ENCODE assay signal across 9 mouse cellular contexts in genomic region chr5:73637337-73638107, GRCm38 (mm10). TPM values are rescaled to one million over a fixed set of nuclear protein-coding genes. Genes with fewer than 3 reads are reported as not detected.
DNase-seq lines count a peak whose midpoint lies in the region; ATAC-seq lines count a peak whose summit lies in the region.
"Had no signal": no experiment of that assay in that cellular context is flagged by ENCODE, and none has a peak within 500 bp of the region (broad histone marks: within the 10 kb centered on the region; RNA-seq: fewer than 3 reads in every experiment).

No protein-coding gene starts in this region.

- DNase-seq in kidney, postnatal 14 days, result peak; percentile 40
- no peak for DNase-seq in kidney, postnatal 4 days
- peak; percentile 73 for DNase-seq in NIH3T3 (ENCODE audit: low read depth)
- DNase-seq in forebrain, embryonic 14.5 days (ENCODE audit: low spot score), result peak; percentile 93
- DNase-seq in lung, postnatal 36 days, result peak; percentile 29
- no peak for DNase-seq in ovary, postnatal 36 days (ENCODE audit: low spot score)
- DNase-seq in adrenal gland, adult 8-10 months, result no peak

- H3K9me3 ChIP-seq in forebrain, embryonic 14.5 days (replicated peaks; ENCODE audit: control insufficient read depth, low read length), result no peaks in the 10 kb centered on the region
- H3K9me3 ChIP-seq: lung, embryonic 15.5 days had no signal

- H3K9ac ChIP-seq in forebrain, embryonic 14.5 days (ENCODE audit: low read length), result no peak overlapping the region
- H3K9ac ChIP-seq: lung, embryonic 15.5 days had no signal

- no peaks in the 10 kb centered on the region for H3K27me3 ChIP-seq in forebrain, embryonic 14.5 days (replicated peaks; ENCODE audit: control insufficient read depth, insufficient read depth, low read length)
- H3K27me3 ChIP-seq: lung, embryonic 15.5 days had no signal

- no peak overlapping the region for H3K4me2 ChIP-seq in forebrain, embryonic 14.5 days (ENCODE audit: low read length)
- H3K4me2 ChIP-seq: lung, embryonic 15.5 days had no signal

- ATAC-seq in forebrain, embryonic 14.5 days, result peak; percentile 80
- no peak for ATAC-seq in erythroblast, adult 5-6 weeks (replicated peaks; ENCODE audit: low FRiP score, poor library complexity, severe bottlenecking)

- no peak overlapping the region for H3K4me3 ChIP-seq in forebrain, embryonic 14.5 days (ENCODE audit: low read depth, low read length)
- H3K4me3 ChIP-seq: lung, embryonic 15.5 days had no signal

- whole genome bisulfite sequencing in forebrain, embryonic 14.5 days, result 41% methylated on average over 8 of the region's 8 CpGs

- peaks cover 45% of the 10 kb centered on the region for H3K36me3 ChIP-seq in forebrain, embryonic 14.5 days (ENCODE audit: control insufficient read depth, insufficient read depth, low read length)

- H3K27ac ChIP-seq in forebrain, embryonic 14.5 days (ENCODE audit: low read depth, low read length), result no peak overlapping the region
- H3K27ac ChIP-seq: lung, embryonic 15.5 days had no signal

- H3K4me1 ChIP-seq in forebrain, embryonic 14.5 days (ENCODE audit: control insufficient read depth, insufficient read depth, low read length), result no peaks in the 10 kb centered on the region
- H3K4me1 ChIP-seq: lung, embryonic 15.5 days had no signal

RNA-seq across cellular contexts. Expression of gene Lrrc66, which starts 5.2 kb away (rescaled TPM):
- polyA plus RNA-seq in forebrain, embryonic 14.5 days (2014; fragmentation: Nextera tagmentation; extraction: Ambion mirVana), result not detected in 2 replicates
- total RNA-seq in erythroblast, adult 5-6 weeks (2015; ENCODE audit: low replicate concordance), result not detected in 2 replicates
- total RNA-seq in erythroblast, adult 5-6 weeks (2017; ENCODE audit: low replicate concordance), result 0.43 TPM in 1 of 2 replicates, not detected in the other
- total RNA-seq in adrenal gland, adult 8-10 months (2022), result not detected

RNA-seq across cellular contexts. Expression of gene Sgcb, which starts 10.1 kb away (rescaled TPM):
- polyA plus RNA-seq in forebrain, embryonic 14.5 days (2014; fragmentation: Nextera tagmentation; extraction: Ambion mirVana), result 20.9 and 25.6 TPM in 2 replicates
- total RNA-seq in erythroblast, adult 5-6 weeks (2015; ENCODE audit: low replicate concordance), result 0.19 and 0.42 TPM in 2 replicates
- total RNA-seq in erythroblast, adult 5-6 weeks (2017; ENCODE audit: low replicate concordance), result 0.17 and 0.28 TPM in 2 replicates
- total RNA-seq in adrenal gland, adult 8-10 months (2022), result 10 to 100 TPM; 23.3 to 30.5 (median 24.9) TPM

RNA-seq across cellular contexts. Expression of gene Spata18, which starts 13.7 kb away (rescaled TPM):
- polyA plus RNA-seq in forebrain, embryonic 14.5 days (2014; fragmentation: Nextera tagmentation; extraction: Ambion mirVana), result 0.36 and 0.83 TPM in 2 replicates
- total RNA-seq in erythroblast, adult 5-6 weeks (2015; ENCODE audit: low replicate concordance), result not detected in 2 replicates
- total RNA-seq in erythroblast, adult 5-6 weeks (2017; ENCODE audit: low replicate concordance), result not detected in 2 replicates
- not detected for total RNA-seq in adrenal gland, adult 8-10 months (2022)

Comparison
In these comparisons a context has a peak if more than half of its experiments do, and no peak if none do; other contexts are left out.
1. DNase-seq: peak in kidney, postnatal 14 days (single experiment), NIH3T3 (single experiment), forebrain, embryonic 14.5 days (single experiment) and lung, postnatal 36 days (single experiment); none in kidney, postnatal 4 days (0 of 2), ovary, postnatal 36 days (single experiment) and adrenal gland, adult 8-10 months (single experiment).
2. RNA of gene Sgcb, which starts 10.1 kb away (total RNA-seq): 23.3 to 30.5 TPM in adrenal gland, adult 8-10 months; 0.17 to 0.42 TPM in erythroblast, adult 5-6 weeks; every median in the first group is over 10 times any median in the second.